Mouse (Mus musculus): ENCODE measurements at regions not wholly inside any gene's neighbourhood (a gene's known extent, or its start where the extent isn't known, plus 50 kb on each side); places are given as distances from the start of the nearest gene placed in this dataset.
A peak's percentile ranks its signal among the peaks of the same experiment; 100 is the strongest.

- Histone ChIP-seq H3K36me3 (ENCODE audit: control insufficient read depth, insufficient read depth) (no peaks in the 10 kb centered on the region), H3K4me3 (ENCODE audit: insufficient read depth, poor library complexity, severe bottlenecking) (no peak overlapping the region), H3K79me3 (ENCODE audit: low read depth) (no peaks in the 10 kb centered on the region), H3K79me2 (ENCODE audit: control insufficient read depth, insufficient read depth) (no peaks in the 10 kb centered on the region), H3ac (ENCODE audit: control insufficient read depth, insufficient read length, low read depth) (no peak overlapping the region), H3K27me3 (ENCODE audit: control insufficient read depth, insufficient read depth, insufficient read length) (no peaks in the 10 kb centered on the region)
- no peak for TF ChIP-seq CTCF (IDR thresholded peaks at IDR 0.05; ENCODE audit: control insufficient read depth, insufficient read depth, insufficient read length)
- TF ChIP-seq CEBPB (IDR thresholded peaks at IDR 0.05; ENCODE audit: low read depth), result no peak
- TF ChIP-seq MAX (IDR thresholded peaks at IDR 0.05), result no peak
- TF ChIP-seq MYOG (IDR thresholded peaks at IDR 0.05; ENCODE audit: control insufficient read depth, extremely low read depth, insufficient read length), result no peak
- no peak for TF ChIP-seq USF1 (IDR thresholded peaks at IDR 0.05; ENCODE audit: low read depth)
- no peak for TF ChIP-seq FOSL1 (IDR thresholded peaks at IDR 0.05; ENCODE audit: insufficient read depth, low read length, poor library complexity, severe bottlenecking)
- TF ChIP-seq MYOD1 (IDR thresholded peaks at IDR 0.05; ENCODE audit: control insufficient read depth, insufficient read length, low read depth), result no peak
Measured at GRCm38 (mm10) chr4:95398301-95398700, 159.0 kb upstream of the Fggy start.

DNA sequence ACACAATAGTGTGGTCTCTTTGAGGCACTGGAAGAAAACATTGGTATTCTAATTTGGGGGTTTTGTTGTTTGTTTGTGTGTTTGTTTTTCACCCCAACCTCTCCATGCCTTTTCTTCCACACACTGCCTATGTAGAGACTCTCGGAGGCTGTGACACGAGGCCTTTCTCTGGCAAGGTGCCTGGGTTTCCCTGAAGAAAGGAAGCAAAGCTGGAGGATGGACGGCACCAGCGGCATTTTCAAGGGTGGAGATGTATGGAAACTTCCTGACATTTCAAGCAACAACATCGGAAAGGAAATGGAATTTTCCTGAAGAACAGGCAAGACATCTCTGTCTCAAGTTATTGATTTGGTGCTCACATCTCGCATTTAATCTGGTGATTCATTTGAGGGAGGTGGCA is 155.0 kb upstream of the Fggy start:
- H3K36me3 ChIP-seq (ENCODE audit: control insufficient read depth, insufficient read depth), result no peaks in the 10 kb centered on the region
- H3ac ChIP-seq (ENCODE audit: control insufficient read depth, insufficient read length, low read depth), result no peak overlapping the region
- no peaks in the 10 kb centered on the region for H3K79me3 ChIP-seq (ENCODE audit: low read depth)
- H3K27me3 ChIP-seq (ENCODE audit: control insufficient read depth, insufficient read depth, insufficient read length), result no peaks in the 10 kb centered on the region
- H3K79me2 ChIP-seq (ENCODE audit: control insufficient read depth, insufficient read depth), result no peaks in the 10 kb centered on the region
- no peak overlapping the region for H3K4me3 ChIP-seq (ENCODE audit: insufficient read depth, poor library complexity, severe bottlenecking)
- TF ChIP-seq USF1 (IDR thresholded peaks at IDR 0.05; ENCODE audit: low read depth) (no peak), MYOD1 (IDR thresholded peaks at IDR 0.05; ENCODE audit: control insufficient read depth, insufficient read length, low read depth) (no peak), MAX (IDR thresholded peaks at IDR 0.05) (no peak), MYOG (IDR thresholded peaks at IDR 0.05; ENCODE audit: control insufficient read depth, extremely low read depth, insufficient read length) (no peak), FOSL1 (IDR thresholded peaks at IDR 0.05; ENCODE audit: insufficient read depth, low read length, poor library complexity, severe bottlenecking) (no peak), CTCF (IDR thresholded peaks at IDR 0.05; ENCODE audit: control insufficient read depth, insufficient read depth, insufficient read length) (no peak), CEBPB (IDR thresholded peaks at IDR 0.05; ENCODE audit: low read depth) (no peak)

- H3K36me3 ChIP-seq (ENCODE audit: control insufficient read depth, insufficient read depth), result no peaks in the 10 kb centered on the region
- no peaks in the 10 kb centered on the region for H3K27me3 ChIP-seq (ENCODE audit: control insufficient read depth, insufficient read depth, insufficient read length)
- no peaks in the 10 kb centered on the region for H3K79me3 ChIP-seq (ENCODE audit: low read depth)
- H3K4me3 ChIP-seq (ENCODE audit: insufficient read depth, poor library complexity, severe bottlenecking), result no peak overlapping the region
- H3K79me2 ChIP-seq (ENCODE audit: control insufficient read depth, insufficient read depth), result no peaks in the 10 kb centered on the region
- no peak overlapping the region for H3ac ChIP-seq (ENCODE audit: control insufficient read depth, insufficient read length, low read depth)
- TF ChIP-seq MYOD1 (IDR thresholded peaks at IDR 0.05; ENCODE audit: control insufficient read depth, insufficient read length, low read depth) (peak; percentile 15), CTCF (IDR thresholded peaks at IDR 0.05; ENCODE audit: control insufficient read depth, insufficient read depth, insufficient read length) (no peak), MYOG (IDR thresholded peaks at IDR 0.05; ENCODE audit: control insufficient read depth, extremely low read depth, insufficient read length) (no peak), CEBPB (IDR thresholded peaks at IDR 0.05; ENCODE audit: low read depth) (no peak), FOSL1 (IDR thresholded peaks at IDR 0.05; ENCODE audit: insufficient read depth, low read length, poor library complexity, severe bottlenecking) (no peak), USF1 (IDR thresholded peaks at IDR 0.05; ENCODE audit: low read depth) (peak; percentile 82), MAX (IDR thresholded peaks at IDR 0.05) (peak; percentile 87)
Measured at GRCm38 (mm10) chr4:95417075-95417474, 140.2 kb upstream of the Fggy start.

GRCm38 (mm10) chr4:95426563-95426962 is 130.7 kb upstream of the Fggy start:
- Histone ChIP-seq H3K36me3 (ENCODE audit: control insufficient read depth, insufficient read depth) (no peaks in the 10 kb centered on the region), H3K79me3 (ENCODE audit: low read depth) (no peaks in the 10 kb centered on the region), H3K27me3 (ENCODE audit: control insufficient read depth, insufficient read depth, insufficient read length) (no peaks in the 10 kb centered on the region), H3ac (ENCODE audit: control insufficient read depth, insufficient read length, low read depth) (no peak overlapping the region), H3K4me3 (ENCODE audit: insufficient read depth, poor library complexity, severe bottlenecking) (no peak overlapping the region), H3K79me2 (ENCODE audit: control insufficient read depth, insufficient read depth) (no peaks in the 10 kb centered on the region)
- no peak for TF ChIP-seq CTCF (IDR thresholded peaks at IDR 0.05; ENCODE audit: control insufficient read depth, insufficient read depth, insufficient read length)
- no peak for TF ChIP-seq FOSL1 (IDR thresholded peaks at IDR 0.05; ENCODE audit: insufficient read depth, low read length, poor library complexity, severe bottlenecking)
- no peak for TF ChIP-seq MYOD1 (IDR thresholded peaks at IDR 0.05; ENCODE audit: control insufficient read depth, insufficient read length, low read depth)
- no peak for TF ChIP-seq USF1 (IDR thresholded peaks at IDR 0.05; ENCODE audit: low read depth)
- no peak for TF ChIP-seq MAX (IDR thresholded peaks at IDR 0.05)
- no peak for TF ChIP-seq MYOG (IDR thresholded peaks at IDR 0.05; ENCODE audit: control insufficient read depth, extremely low read depth, insufficient read length)
- no peak for TF ChIP-seq CEBPB (IDR thresholded peaks at IDR 0.05; ENCODE audit: low read depth)

DNA sequence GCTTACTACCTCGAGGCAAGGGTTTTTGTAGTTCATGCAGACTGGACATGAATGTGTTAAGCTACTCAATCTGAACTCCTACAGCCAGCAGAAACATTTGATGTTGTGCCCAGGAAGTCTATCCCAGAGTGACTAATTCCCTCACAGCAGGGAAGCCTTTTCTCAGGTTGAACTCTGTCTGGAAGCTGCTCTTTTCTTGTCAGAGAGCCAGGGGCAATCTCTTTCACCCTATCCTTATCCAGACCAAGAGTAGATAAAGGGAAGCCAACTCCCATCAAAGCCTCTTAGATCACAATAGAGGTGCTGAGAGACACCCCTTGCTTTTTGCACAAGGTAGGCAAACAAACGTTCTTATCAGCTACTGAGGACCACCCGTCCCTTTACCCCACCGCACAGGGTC is 122.8 kb upstream of the Fggy start:
- Histone ChIP-seq H3K79me2 (ENCODE audit: control insufficient read depth, insufficient read depth) (no peaks in the 10 kb centered on the region), H3K4me3 (ENCODE audit: insufficient read depth, poor library complexity, severe bottlenecking) (no peak overlapping the region), H3K36me3 (ENCODE audit: control insufficient read depth, insufficient read depth) (no peaks in the 10 kb centered on the region), H3ac (ENCODE audit: control insufficient read depth, insufficient read length, low read depth) (no peak overlapping the region), H3K79me3 (ENCODE audit: low read depth) (no peaks in the 10 kb centered on the region), H3K27me3 (ENCODE audit: control insufficient read depth, insufficient read depth, insufficient read length) (no peaks in the 10 kb centered on the region)
- TF ChIP-seq CTCF (IDR thresholded peaks at IDR 0.05; ENCODE audit: control insufficient read depth, insufficient read depth, insufficient read length) (no peak), MYOD1 (IDR thresholded peaks at IDR 0.05; ENCODE audit: control insufficient read depth, insufficient read length, low read depth) (no peak), CEBPB (IDR thresholded peaks at IDR 0.05; ENCODE audit: low read depth) (no peak), MYOG (IDR thresholded peaks at IDR 0.05; ENCODE audit: control insufficient read depth, extremely low read depth, insufficient read length) (no peak), MAX (IDR thresholded peaks at IDR 0.05) (no peak), FOSL1 (IDR thresholded peaks at IDR 0.05; ENCODE audit: insufficient read depth, low read length, poor library complexity, severe bottlenecking) (no peak), USF1 (IDR thresholded peaks at IDR 0.05; ENCODE audit: low read depth) (no peak)

DNA sequence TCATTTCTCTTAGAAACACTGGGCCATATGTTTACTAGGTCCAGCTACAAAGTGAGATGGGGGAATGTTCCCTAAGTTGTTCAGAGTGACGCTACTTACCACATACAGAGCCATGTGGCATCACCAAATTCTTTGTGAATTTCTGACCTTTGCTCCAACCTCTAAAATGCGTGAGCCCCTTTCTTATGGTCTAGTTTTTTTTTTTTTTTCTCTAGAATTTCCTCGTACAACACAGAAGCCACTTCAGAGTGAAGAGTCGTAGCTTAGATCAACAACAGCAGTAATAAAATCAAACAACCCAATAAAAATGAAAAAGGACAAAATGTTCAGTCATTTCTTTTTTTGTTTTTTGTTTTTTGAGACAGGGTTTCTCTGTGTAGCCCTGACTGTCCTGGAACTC is 122.2 kb upstream of the Fggy start:
- H3K79me2 ChIP-seq (ENCODE audit: control insufficient read depth, insufficient read depth), result no peaks in the 10 kb centered on the region
- no peak for TF ChIP-seq CTCF (IDR thresholded peaks at IDR 0.05; ENCODE audit: control insufficient read depth, insufficient read depth, insufficient read length)
- TF ChIP-seq MYOG (IDR thresholded peaks at IDR 0.05; ENCODE audit: control insufficient read depth, extremely low read depth, insufficient read length), result no peak
- no peak for TF ChIP-seq FOSL1 (IDR thresholded peaks at IDR 0.05; ENCODE audit: insufficient read depth, low read length, poor library complexity, severe bottlenecking)
- no peak for TF ChIP-seq MYOD1 (IDR thresholded peaks at IDR 0.05; ENCODE audit: control insufficient read depth, insufficient read length, low read depth)
- no peak for TF ChIP-seq MAX (IDR thresholded peaks at IDR 0.05)
- no peak for TF ChIP-seq CEBPB (IDR thresholded peaks at IDR 0.05; ENCODE audit: low read depth)
- TF ChIP-seq USF1 (IDR thresholded peaks at IDR 0.05; ENCODE audit: low read depth), result no peak
- H3ac ChIP-seq (ENCODE audit: control insufficient read depth, insufficient read length, low read depth), result no peak overlapping the region
- no peaks in the 10 kb centered on the region for H3K36me3 ChIP-seq (ENCODE audit: control insufficient read depth, insufficient read depth)
- no peaks in the 10 kb centered on the region for H3K27me3 ChIP-seq (ENCODE audit: control insufficient read depth, insufficient read depth, insufficient read length)
- H3K79me3 ChIP-seq (ENCODE audit: low read depth), result no peaks in the 10 kb centered on the region
- H3K4me3 ChIP-seq (ENCODE audit: insufficient read depth, poor library complexity, severe bottlenecking), result no peak overlapping the region
